ENCODE assay signal across 9 mouse cellular contexts in the genomic region with DNA sequence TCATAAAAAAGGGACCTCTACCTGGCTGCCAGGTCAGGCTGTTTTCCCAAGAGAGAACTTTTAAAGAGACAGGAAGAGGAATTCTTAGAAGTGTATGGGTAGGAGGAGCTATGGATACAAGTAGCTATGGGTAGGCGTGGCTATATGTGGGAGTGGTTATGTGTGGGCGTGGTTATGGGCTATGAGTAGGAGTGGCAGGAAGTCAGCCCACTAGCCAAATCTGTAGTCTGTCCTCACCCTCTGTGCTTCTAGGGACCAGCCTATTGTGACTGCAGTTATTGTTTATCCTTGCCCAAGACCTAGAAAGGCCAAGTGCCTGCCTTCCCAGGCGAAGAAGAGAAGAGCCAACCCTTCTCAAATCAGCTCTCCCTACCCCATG. TPM values are rescaled to one million over a fixed set of nuclear protein-coding genes. Genes with fewer than 3 reads are reported as not detected.
DNase-seq lines count a peak whose midpoint lies in the region; ATAC-seq and TF ChIP-seq lines count a peak whose summit lies in the region.
"Had no signal": no experiment of that assay in that cellular context is flagged by ENCODE, and none has a peak within 500 bp of the region (broad histone marks: within the 10 kb centered on the region; RNA-seq: fewer than 3 reads in every experiment).

No protein-coding gene starts in this region.

- TF ChIP-seq EP300 in CH12.LX (IDR thresholded peaks at IDR 0.05; ENCODE audit: low read length) = no peak

- dilution Hi-C loops in CH12.LX (cut with MboI; ENCODE audit: extremely low pct_ligation_motif_present, extremely low pct_unique_long_range_greater_than_20kb, low sequenced_read_pairs) = no loop called here

- no peaks in the 10 kb centered on the region for H3K27me3 ChIP-seq in CH12.LX (replicated peaks)
- H3K27me3 ChIP-seq in embryonic facial prominence, embryonic 11.5 days (ENCODE audit: control insufficient read depth, insufficient read depth, low read length) = no peaks in the 10 kb centered on the region

- no peak for TF ChIP-seq RAD21 in CH12.LX (IDR thresholded peaks at IDR 0.05; ENCODE audit: low read depth, low read length)

- no peak overlapping the region for H3K27ac ChIP-seq in CH12.LX (ENCODE audit: insufficient read depth, low read depth)
- H3K27ac ChIP-seq in embryonic facial prominence, embryonic 11.5 days (replicated peaks; ENCODE audit: low read depth, low read length) = no peak overlapping the region

- H3K36me3 ChIP-seq in CH12.LX (replicated peaks in 1 of 2; ENCODE audit: control insufficient read depth in 1 of 2, insufficient read depth in 1 of 2, low read length in 1 of 2) = no peaks in the 10 kb centered on the region
- H3K36me3 ChIP-seq in embryonic facial prominence, embryonic 11.5 days (replicated peaks; ENCODE audit: control insufficient read depth, insufficient read depth, low read depth, low read length) = no peaks in the 10 kb centered on the region

- no peak overlapping the region for H3K4me2 ChIP-seq in CH12.LX (ENCODE audit: insufficient read depth, low read depth, poor library complexity, severe bottlenecking)
- no peak overlapping the region for H3K4me2 ChIP-seq in embryonic facial prominence, embryonic 11.5 days (ENCODE audit: low read depth, low read length)

- no peaks in the 10 kb centered on the region for H3K79me2 ChIP-seq in CH12.LX (replicated peaks; ENCODE audit: control insufficient read depth, extremely low read depth, insufficient read depth, poor library complexity, severe bottlenecking)

- TF ChIP-seq CTCF in CH12.LX (conservative IDR thresholded peaks at IDR 0.05 in 1 of 2, IDR thresholded peaks at IDR 0.05 in 1 of 2; ENCODE audit: low read depth in 2 of 2, low read length in 2 of 2) = no peak

- H3K9ac ChIP-seq in CH12.LX (ENCODE audit: insufficient read depth, low read depth) = no peak overlapping the region
- H3K9ac ChIP-seq in embryonic facial prominence, embryonic 11.5 days (replicated peaks; ENCODE audit: low read length) = no peak overlapping the region

- in situ Hi-C loops in CH12.LX (cut with MboI; ENCODE audit: low pct_ligation_motif_present, low pct_unique_long_range_greater_than_20kb, low sequenced_read_pairs) = no loop called here

- no peaks in the 10 kb centered on the region for H3K9me3 ChIP-seq in CH12.LX (replicated peaks; ENCODE audit: low read length)
- no peaks in the 10 kb centered on the region for H3K9me3 ChIP-seq in embryonic facial prominence, embryonic 11.5 days (replicated peaks; ENCODE audit: control insufficient read depth, low read length)

- H3K4me1 ChIP-seq in CH12.LX (ENCODE audit: control insufficient read depth in 1 of 2, insufficient read depth in 2 of 2) = peaks cover 6 to 20% of the 10 kb centered on the region in 2 experiments
- no peaks in the 10 kb centered on the region for H3K4me1 ChIP-seq in embryonic facial prominence, embryonic 11.5 days (ENCODE audit: control insufficient read depth, insufficient read depth, low read length)

- WGBS in embryonic facial prominence, embryonic 11.5 days = 53% methylated on average over 3 of the region's 3 CpGs

- no peak overlapping the region for H3K4me3 ChIP-seq in CH12.LX (replicated peaks in 1 of 3; ENCODE audit: low read depth in 2 of 3, low read length in 2 of 3, poor library complexity in 1 of 3)
- H3K4me3 ChIP-seq in embryonic facial prominence, embryonic 11.5 days (ENCODE audit: low read depth, low read length) = no peak overlapping the region

- TF ChIP-seq POLR2A in CH12.LX (IDR thresholded peaks at IDR 0.05; ENCODE audit: low read depth, low read length) = no peak

- peak; percentile 79 for DNase-seq in cerebellum, adult 9-10 months
- no peak for DNase-seq in cerebellum, postnatal 36 days
- peak; percentile 86 for DNase-seq in CH12.LX (ENCODE audit: extremely low read depth)
- DNase-seq in embryonic facial prominence, embryonic 11.5 days (ENCODE audit: low spot score) = no peak
- DNase-seq in lung, postnatal 10 days = peak; percentile 47
- DNase-seq in thymus, postnatal 4 days = peak; percentile 32
- no peak for DNase-seq in right cerebral cortex, postnatal 36 days (ENCODE audit: low spot score in 2 of 2)
- no peak for DNase-seq in right cerebral cortex, postnatal 25 days

- ATAC-seq in embryonic facial prominence, embryonic 11.5 days (replicated peaks; ENCODE audit: insufficient number of reproducible peaks, low FRiP score, low TSS enrichment, low read depth) = 0 out of 2 replicates have a peak, but pooled peaks have one; percentile 48

TF ChIP-seq in CH12.LX, 34 proteins besides CTCF, POLR2A, EP300 and RAD21:
- TF ChIP-seq TBP (conservative IDR thresholded peaks at IDR 0.05; ENCODE audit: low read depth, low read length) (0 out of 2 replicates have a peak, but pooled peaks have one; percentile 30), BHLHE40 (IDR thresholded peaks at IDR 0.05; ENCODE audit: low read depth, low read length) (no peak), SMC3 (IDR thresholded peaks at IDR 0.05; ENCODE audit: low read depth, low read length) (no peak)

RNA-seq across cellular contexts. Expression of gene Fra10ac1, which starts 13.9 kb away (rescaled TPM):
- total RNA-seq in CH12.LX (2012; rRNA removed) (21.1 and 22.2 TPM in 2 replicates), CH12.LX (2014; rRNA removed) (21.6 and 24.9 TPM in 2 replicates)
- 50.4 and 60.5 TPM in 2 replicates for polyA plus RNA-seq in CH12.LX (2012; ENCODE audit: insufficient read length, low read depth)
- 43.8 and 46.4 TPM in 2 replicates for polyA plus RNA-seq in embryonic facial prominence, embryonic 11.5 days (2014; fragmentation: Nextera tagmentation; extraction: Ambion mirVana)

RNA-seq across cellular contexts. Expression of gene Lgi1, which starts 26.5 kb away (rescaled TPM):
- total RNA-seq in CH12.LX (2012; rRNA removed) = 0.04 TPM in 1 of 2 replicates, not detected in the other
- 0.11 and 0.20 TPM in 2 replicates for total RNA-seq in CH12.LX (2014; rRNA removed)
- 0.30 TPM in 1 of 2 replicates, not detected in the other for polyA plus RNA-seq in CH12.LX (2012; ENCODE audit: insufficient read length, low read depth)
- 1.4 and 2.3 TPM in 2 replicates for polyA plus RNA-seq in embryonic facial prominence, embryonic 11.5 days (2014; fragmentation: Nextera tagmentation; extraction: Ambion mirVana)
- polyA plus RNA-seq: heart, postnatal 0 days had no signal

Comparison
In these comparisons a context has a peak if more than half of its experiments do, and no peak if none do; other contexts are left out.
1. DNase-seq: peak in cerebellum, adult 9-10 months (single experiment), CH12.LX (single experiment), lung, postnatal 10 days (single experiment) and thymus, postnatal 4 days (single experiment); none in cerebellum, postnatal 36 days (0 of 2), embryonic facial prominence, embryonic 11.5 days (single experiment), right cerebral cortex, postnatal 36 days (0 of 2) and right cerebral cortex, postnatal 25 days (single experiment).